Mouse (Mus musculus): ENCODE results near the gene Spats2. TPM values are rescaled to one million over a fixed set of nuclear protein-coding genes. Genes with fewer than 3 reads are reported as not detected.
"Not testable (repeated sequence)": the region's sequence is repeated elsewhere in the genome, so short reads cannot be mapped to it uniquely, and the experiment has no call there.

Spats2 gene
- polyA plus RNA-seq, 1 experiment from 2014 or later: 7.7 TPM

- Histone ChIP-seq H3K4me3 (replicated peaks) (no peak overlapping the region), H3K9ac (no peak overlapping the region), H3K4me2 (no peak overlapping the region), H3K27me3 (peaks cover 81% of the 10 kb centered on the region), H3K27ac (replicated peaks) (no peak overlapping the region), H3K4me1 (replicated peaks) (peaks cover 3% of the 10 kb centered on the region; the same call in 1 of the 2 replicates), H3K36me3 (replicated peaks) (no peaks in the 10 kb centered on the region), H3K9me3 (replicated peaks) (no peaks in the 10 kb centered on the region)
- no peak for ATAC-seq (ENCODE audit: insufficient read depth)
- 45% methylated on average over 10 of the region's 10 CpGs for WGBS (ENCODE audit: insufficient replicate concordance)
These were observed 106.3 kb downstream of the Spats2 start for GRCm38 (mm10) chr15:99231998-99232397.

- H3K9me3 ChIP-seq (replicated peaks): no peaks in the 10 kb centered on the region
- no peak for ATAC-seq (ENCODE audit: insufficient read depth)
- no peak overlapping the region for H3K27ac ChIP-seq (replicated peaks)
- no peak overlapping the region for H3K4me3 ChIP-seq (replicated peaks)
- peaks cover 3% of the 10 kb centered on the region; the same call in 1 of the 2 replicates for H3K4me1 ChIP-seq (replicated peaks)
- peaks cover 64% of the 10 kb centered on the region for H3K27me3 ChIP-seq
- 43% methylated on average over 17 of the region's 17 CpGs for WGBS (ENCODE audit: insufficient replicate concordance)
- H3K4me2 ChIP-seq: no peak overlapping the region
- no peaks in the 10 kb centered on the region for H3K36me3 ChIP-seq (replicated peaks)
- H3K9ac ChIP-seq: no peak overlapping the region
These were observed 108.0 kb downstream of the Spats2 start for GRCm38 (mm10) chr15:99233719-99234118.

- H3K4me2 ChIP-seq: no peak overlapping the region
- H3K4me1 ChIP-seq (replicated peaks): peaks cover 3% of the 10 kb centered on the region; the same call in 1 of the 2 replicates
- peak; percentile 26; the same call in 1 of the 2 replicates for ATAC-seq (ENCODE audit: insufficient read depth)
- peaks cover 56% of the 10 kb centered on the region for H3K27me3 ChIP-seq
- no peak overlapping the region for H3K27ac ChIP-seq (replicated peaks)
- WGBS (ENCODE audit: insufficient replicate concordance): 50% methylated on average over 12 of the region's 12 CpGs
- H3K9me3 ChIP-seq (replicated peaks): no peaks in the 10 kb centered on the region
- no peak overlapping the region for H3K9ac ChIP-seq
- H3K4me3 ChIP-seq (replicated peaks): no peak overlapping the region
- H3K36me3 ChIP-seq (replicated peaks): no peaks in the 10 kb centered on the region
These were observed 108.8 kb downstream of the Spats2 start for GRCm38 (mm10) chr15:99234326-99235010.

GRCm38 (mm10) chr15:99238006-99238405 lies 112.3 kb downstream of the Spats2 start:
- Histone ChIP-seq H3K36me3 (replicated peaks) (peaks cover 5% of the 10 kb centered on the region; the same call in 1 of the 2 replicates), H3K27me3 (peaks cover 22% of the 10 kb centered on the region), H3K27ac (replicated peaks) (no peak overlapping the region), H3K4me2 (no peak overlapping the region), H3K9me3 (replicated peaks) (no peaks in the 10 kb centered on the region), H3K4me3 (replicated peaks) (no peak overlapping the region), H3K9ac (no peak overlapping the region), H3K4me1 (replicated peaks) (peaks cover 3% of the 10 kb centered on the region; the same call in 1 of the 2 replicates)
- no peak for ATAC-seq (ENCODE audit: insufficient read depth)
- 52% methylated on average over 11 of the region's 11 CpGs for WGBS (ENCODE audit: insufficient replicate concordance)

GRCm38 (mm10) chr15:99240129-99240528 lies 114.4 kb downstream of the Spats2 start:
- Histone ChIP-seq H3K4me2 (no peak overlapping the region), H3K36me3 (replicated peaks) (peaks cover 26% of the 10 kb centered on the region), H3K9ac (no peak overlapping the region), H3K9me3 (replicated peaks) (no peaks in the 10 kb centered on the region), H3K4me1 (replicated peaks) (no peaks in the 10 kb centered on the region), H3K4me3 (replicated peaks) (no peak overlapping the region), H3K27me3 (0 out of 2 replicates have a peak, but pooled peaks cover 4% of the 10 kb centered on the region), H3K27ac (replicated peaks) (no peak overlapping the region)
- ATAC-seq (ENCODE audit: insufficient read depth): no peak
- WGBS (ENCODE audit: insufficient replicate concordance): 50% methylated on average over 4 of the region's 4 CpGs

GRCm38 (mm10) chr15:99241249-99241648 lies 115.5 kb downstream of the Spats2 start:
- WGBS (ENCODE audit: insufficient replicate concordance): 64% methylated on average over 4 of the region's 4 CpGs
- Histone ChIP-seq H3K9ac (no peak overlapping the region), H3K9me3 (replicated peaks) (no peaks in the 10 kb centered on the region), H3K4me2 (no peak overlapping the region), H3K27me3 (no peaks in the 10 kb centered on the region), H3K36me3 (replicated peaks) (peaks cover 38% of the 10 kb centered on the region), H3K27ac (replicated peaks) (no peak overlapping the region), H3K4me3 (replicated peaks) (no peak overlapping the region), H3K4me1 (replicated peaks) (no peaks in the 10 kb centered on the region)
- no peak for ATAC-seq (ENCODE audit: insufficient read depth)

GRCm38 (mm10) chr15:99242045-99242444 lies 116.3 kb downstream of the Spats2 start:
- H3K4me3 ChIP-seq (replicated peaks): no peak overlapping the region
- no peaks in the 10 kb centered on the region for H3K9me3 ChIP-seq (replicated peaks)
- H3K27me3 ChIP-seq: no peaks in the 10 kb centered on the region
- H3K9ac ChIP-seq: no peak overlapping the region
- peaks cover 45% of the 10 kb centered on the region for H3K36me3 ChIP-seq (replicated peaks)
- WGBS (ENCODE audit: insufficient replicate concordance): 79% methylated on average over 10 of the region's 10 CpGs
- H3K4me1 ChIP-seq (replicated peaks): no peaks in the 10 kb centered on the region
- no peak for ATAC-seq (ENCODE audit: insufficient read depth)
- no peak overlapping the region for H3K27ac ChIP-seq (replicated peaks)
- H3K4me2 ChIP-seq: no peak overlapping the region

- not testable (repeated sequence) for H3K27me3 ChIP-seq; H3K9me3 ChIP-seq (replicated peaks); H3K4me2 ChIP-seq; ATAC-seq (ENCODE audit: insufficient read depth); H3K4me3 ChIP-seq (replicated peaks); H3K27ac ChIP-seq (replicated peaks); H3K9ac ChIP-seq
- H3K4me1 ChIP-seq (replicated peaks): peaks cover 11% of the 10 kb centered on the region
- peaks cover 59% of the 10 kb centered on the region for H3K36me3 ChIP-seq (replicated peaks)
- WGBS (ENCODE audit: insufficient replicate concordance): 83% methylated on average over 6 of the region's 6 CpGs
These were observed 121.0 kb downstream of the Spats2 start for GRCm38 (mm10) chr15:99246736-99247135.

- Histone ChIP-seq H3K4me1 (replicated peaks) (peaks cover 21% of the 10 kb centered on the region), H3K9ac (no peak overlapping the region), H3K4me2 (no peak overlapping the region), H3K27me3 (no peaks in the 10 kb centered on the region), H3K27ac (replicated peaks) (no peak overlapping the region), H3K9me3 (replicated peaks) (no peaks in the 10 kb centered on the region), H3K36me3 (replicated peaks) (peaks cover 45% of the 10 kb centered on the region), H3K4me3 (replicated peaks) (no peak overlapping the region)
- no peak for ATAC-seq (ENCODE audit: insufficient read depth)
- 85% methylated on average over 9 of the region's 9 CpGs for WGBS (ENCODE audit: insufficient replicate concordance)
These were observed 123.3 kb downstream of the Spats2 start for GRCm38 (mm10) chr15:99248972-99249371.

- Histone ChIP-seq H3K9me3 (replicated peaks) (no peaks in the 10 kb centered on the region), H3K27ac (replicated peaks) (no peak overlapping the region), H3K27me3 (no peaks in the 10 kb centered on the region), H3K36me3 (replicated peaks) (peaks cover 35% of the 10 kb centered on the region), H3K4me2 (no peak overlapping the region), H3K9ac (no peak overlapping the region), H3K4me3 (replicated peaks) (no peak overlapping the region), H3K4me1 (replicated peaks) (peaks cover 30% of the 10 kb centered on the region)
- 82% methylated on average over 11 of the region's 11 CpGs for WGBS (ENCODE audit: insufficient replicate concordance)
- no peak for ATAC-seq (ENCODE audit: insufficient read depth)
These were observed 124.2 kb downstream of the Spats2 start for GRCm38 (mm10) chr15:99249938-99250337.

GRCm38 (mm10) chr15:99251111-99251510 lies 125.4 kb downstream of the Spats2 start:
- peaks cover 23% of the 10 kb centered on the region for H3K36me3 ChIP-seq (replicated peaks)
- H3K4me1 ChIP-seq (replicated peaks): peaks cover 30% of the 10 kb centered on the region
- H3K4me2 ChIP-seq: peak overlapping the region; percentile 83
- not testable (repeated sequence) for H3K27me3 ChIP-seq; H3K27ac ChIP-seq (replicated peaks); H3K9me3 ChIP-seq (replicated peaks)
- under 1% methylated on average over 14 of the region's 15 CpGs for WGBS (ENCODE audit: insufficient replicate concordance)
- peak overlapping the region; percentile 84 for H3K4me3 ChIP-seq (replicated peaks)
- peak overlapping the region; percentile 49 for H3K9ac ChIP-seq
- ATAC-seq (ENCODE audit: insufficient read depth): peak; percentile 10

All from liver, embryonic 15.5 days (tissue).